Mouse (Mus musculus) kidney, embryonic 16.5 days (tissue): ENCODE measurements around the gene Utp20. TPM values are rescaled to one million over a fixed set of nuclear protein-coding genes. Genes with fewer than 3 reads are reported as not detected.

Source experiments
- ATAC-seq: fragments of 200-750 bp; cut with Nextera tagmentation; 2 replicates; pipeline ENCODE4 v1.8.0; 2017; ENCODE audit warnings: moderate TSS enrichment; ENCODE audit not compliant: low FRiP score, low TSS enrichment
- H3K27ac ChIP-seq: fragments of 300-500 bp; sonication (generic); 2 replicates; pipeline ENCODE4 v1.5.1; 2014; ENCODE audit warnings: low read length
- H3K27me3 ChIP-seq: fragments of 300-500 bp; sonication (generic); 2 replicates; pipeline ENCODE4 v1.6.1; 2014; ENCODE audit warnings: low read length, control low read depth, mixed read lengths; ENCODE audit not compliant: insufficient read depth
- H3K36me3 ChIP-seq: fragments of 300-500 bp; sonication (generic); 2 replicates; pipeline ENCODE4 v1.6.1; 2014; ENCODE audit warnings: low read length, control low read depth, mixed read lengths; ENCODE audit not compliant: insufficient read depth
- H3K4me1 ChIP-seq: fragments of 300-500 bp; sonication (generic); 2 replicates; pipeline ENCODE4 v1.6.1; 2014; ENCODE audit warnings: low read length, control low read depth, mixed read lengths; ENCODE audit not compliant: insufficient read depth
- H3K4me2 ChIP-seq: fragments of 300-500 bp; sonication (generic); replicated peaks from 2 replicates; pipeline ENCODE4 v1.6.1; 2014; ENCODE audit warnings: low read depth, low read length
- H3K4me3 ChIP-seq: fragments of 300-500 bp; sonication (generic); 2 replicates; pipeline ENCODE4 v1.5.1; 2014; ENCODE audit warnings: mild to moderate bottlenecking, low read length
- H3K9ac ChIP-seq: fragments of 300-500 bp; sonication (generic); replicated peaks from 2 replicates; pipeline ENCODE4 v1.6.1; 2014; ENCODE audit warnings: low read length
- H3K9me3 ChIP-seq: fragments of 300-500 bp; sonication (generic); 2 replicates; pipeline ENCODE4 v1.6.1; 2016; ENCODE audit warnings: low read length, control low read depth
- WGBS: fragments of 180-500 bp; shearing (Covaris S2); extraction: QIAGEN DNeasy Blood & Tissue Kit; methylation state at CpG from one replicate; pipeline ENCODE4 v1.1.7; 2014; 5-methylcytosine and 5-hydroxymethylcytosine counted together
- polyA plus RNA-seq: library from polyadenylated mRNA; unstranded; fragments of >200 nt; fragmentation: Nextera tagmentation; extraction: Ambion mirVana; gene quantifications from 2 replicates; pipeline ENCODE4 v1.2.1, GENCODE M21; 2015

Utp20 gene
- polyA plus RNA-seq, 1 experiment from 2014 or later: 16.8 TPM

DNA sequence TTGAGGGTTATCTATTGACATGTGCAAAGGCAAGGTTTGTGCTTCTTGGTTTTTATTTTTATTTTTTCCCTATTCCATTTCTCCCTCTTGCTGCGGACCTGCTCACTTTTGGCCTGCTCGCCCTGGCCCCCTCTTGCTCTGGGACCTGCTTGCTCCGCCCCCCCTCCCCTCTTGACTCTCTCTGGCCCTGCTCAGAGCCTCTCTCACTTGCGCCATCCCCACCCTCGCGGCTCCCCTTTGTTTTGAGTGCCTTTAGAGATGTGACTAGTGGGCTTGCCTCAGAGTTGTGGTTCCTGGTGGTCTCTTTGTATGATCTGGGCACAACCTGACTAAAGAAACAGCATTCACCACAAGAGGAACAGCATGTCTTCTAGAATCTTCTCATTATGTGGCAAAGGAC, 125.7 kb downstream of the Utp20 start:
- no peak overlapping the region for H3K27ac ChIP-seq
- 82% methylated on average over 6 of the region's 6 CpGs for WGBS
- H3K9ac ChIP-seq: no peak overlapping the region
- no peaks in the 10 kb centered on the region for H3K4me1 ChIP-seq
- no peak overlapping the region for H3K4me2 ChIP-seq
- ATAC-seq: no peak
- no peaks in the 10 kb centered on the region for H3K36me3 ChIP-seq
- no peaks in the 10 kb centered on the region for H3K27me3 ChIP-seq
- peaks cover 4% of the 10 kb centered on the region; the same call in 1 of the 2 replicates for H3K9me3 ChIP-seq
- no peak overlapping the region for H3K4me3 ChIP-seq

Other genes with a start within 250 kb of the Utp20 start
- 5.2 and 6.5 TPM in 2 replicates for gene Mybpc1, start 221.7 kb downstream of the Utp20 start, polyA plus RNA-seq
- 0.66 and 0.84 TPM in 2 replicates for gene Spic, start 141.8 kb downstream of the Utp20 start, polyA plus RNA-seq
- gene Arl1, start 95.9 kb downstream of the Utp20 start, polyA plus RNA-seq: 197 and 206 TPM in 2 replicates
- 17.4 and 18.5 TPM in 2 replicates for gene Slc5a8, start 59.2 kb upstream of the Utp20 start, polyA plus RNA-seq